Mouse (Mus musculus) Patski (cell line): ENCODE results near the gene Hcn2. TPM values are rescaled to one million over a fixed set of nuclear protein-coding genes. Genes with fewer than 3 reads are reported as not detected.

Experiments used
- ATAC-seq: fragments of 100-300 bp; one replicate; pipeline ENCODE4 v1.8.0; 2021
- CTCF ChIA-PET: fragments of 350-600 bp; sonication (Branson Sonifier 250); formaldehyde crosslinking; loops from one replicate; lab custom pipeline; 2022; ENCODE audit warnings: inconsistent platforms; lab: Charles Lee
- POLR2A ChIA-PET: fragments of 350-600 bp; sonication (Branson Sonifier 250); formaldehyde crosslinking; loops from one replicate; lab custom pipeline; 2022; ENCODE audit warnings: antibody characterized with exemption, inconsistent platforms; lab: Charles Lee
- DNase-seq: peaks from one replicate; pipeline ENCODE4 v3.0.0-alpha.2; 2011; ENCODE audit warnings: low read depth, low spot score
- H3K27me3 ChIP-seq: fragments of 371-371 bp; one replicate; pipeline ENCODE4 v1.5.1; 2021
- CTCF ChIP-seq: fragments of 100-300 bp; IDR thresholded peaks from one replicate; pipeline ENCODE4 v1.5.1; 2021
- in situ Hi-C: fragments of 300-500 bp; cut with MboI; formaldehyde crosslinking; loops from 3 replicates; pipeline ENCODE4 v1.11.1; 2018; ENCODE audit warnings: low pct_unique_long_range_greater_than_20kb, mixed read lengths
- polyA plus RNA-seq: library from polyadenylated mRNA; unstranded; gene quantifications from one replicate; pipeline ENCODE4 v1.2.3, GENCODE M21; 2021

The Hcn2 gene
- polyA plus RNA-seq, 1 experiment from 2014 or later = 15.4 TPM

GRCm38 (mm10) chr10:79686691-79687090 lies 29.7 kb upstream of the Hcn2 start:
- no peak for TF ChIP-seq CTCF
- in situ Hi-C loops = no loop called here
- CTCF ChIA-PET = interaction anchor here (1.6 kb wide), 1 partner anchor 8 kb away, joined by 7 read pairs; no protein-coding TSS in a partner anchor
- ATAC-seq (no peak), DNase-seq (no peak)
- POLR2A ChIA-PET = interaction anchor here (0.6 kb wide), 1 partner anchor 17 kb away, joined by 6 read pairs; no protein-coding TSS in a partner anchor
- H3K27me3 ChIP-seq = no peaks in the 10 kb centered on the region

- no peak for TF ChIP-seq CTCF
- ATAC-seq = no peak
- CTCF ChIA-PET = no interaction called here
- in situ Hi-C loops = no loop called here
- POLR2A ChIA-PET = interaction anchor here (0.6 to 0.7 kb wide), 2 partner anchors 16 to 1249 kb away, joined by 5 to 6 read pairs; no protein-coding TSS in a partner anchor
- no peak for DNase-seq
- no peaks in the 10 kb centered on the region for H3K27me3 ChIP-seq
Measured at GRCm38 (mm10) chr10:79687513-79687912, 28.9 kb upstream of the Hcn2 start.

- no peaks in the 10 kb centered on the region for H3K27me3 ChIP-seq
- POLR2A ChIA-PET = interaction anchor here (1.1 kb wide), 1 partner anchor 12 kb away, joined by 6 read pairs; no protein-coding TSS in a partner anchor
- in situ Hi-C loops = no loop called here
- TF ChIP-seq CTCF = no peak
- ATAC-seq (no peak), DNase-seq (no peak)
- CTCF ChIA-PET = no interaction called here
Measured at GRCm38 (mm10) chr10:79688720-79689119, 27.7 kb upstream of the Hcn2 start, which contains the start of gene Gzmm. Gene Gzmm, plus strand, starts transcription at chr10:79689020.

GRCm38 (mm10) chr10:79689178-79689577 lies 27.3 kb upstream of the Hcn2 start:
- DNase-seq (no peak), ATAC-seq (no peak)
- in situ Hi-C loops = no loop called here
- ChIA-PET POLR2A (interaction anchor here (1.1 kb wide), 1 partner anchor 12 kb away, joined by 6 read pairs; no protein-coding TSS in a partner anchor), CTCF (no interaction called here)
- TF ChIP-seq CTCF = no peak
- no peaks in the 10 kb centered on the region for H3K27me3 ChIP-seq

- ATAC-seq (no peak), DNase-seq (no peak)
- no peak for TF ChIP-seq CTCF
- ChIA-PET CTCF (interaction anchor here (3.1 kb wide), 1 partner anchor 13 kb away, joined by 15 read pairs; the partner anchor contains the start of gene Bsg), POLR2A (no interaction called here)
- no peaks in the 10 kb centered on the region for H3K27me3 ChIP-seq
- in situ Hi-C loops = loop anchor here (10.0 kb wide), 1 partner anchor 93 kb away; no protein-coding TSS in a partner anchor
Measured at GRCm38 (mm10) chr10:79691986-79692548, 24.4 kb upstream of the Hcn2 start.

GRCm38 (mm10) chr10:79693580-79694378 lies 22.7 kb upstream of the Hcn2 start:
- CTCF ChIA-PET = interaction anchor here (1.8 to 3.1 kb wide), 2 partner anchors 8 to 11 kb away, joined by 7 to 15 read pairs; partner anchors contain the start of gene Bsg
- in situ Hi-C loops = loop anchor here (10.0 kb wide), 1 partner anchor 91 kb away; no protein-coding TSS in a partner anchor

GRCm38 (mm10) chr10:79694379-79694655 lies 22.1 kb upstream of the Hcn2 start:
- ATAC-seq = no peak
- no peak for DNase-seq
- TF ChIP-seq CTCF = no peak
- H3K27me3 ChIP-seq = no peaks in the 10 kb centered on the region
- POLR2A ChIA-PET = no interaction called here
- in situ Hi-C loops = loop anchor here (10.0 kb wide), 1 partner anchor 90 kb away; no protein-coding TSS in a partner anchor
- CTCF ChIA-PET = interaction anchor here (1.8 to 3.1 kb wide), 2 partner anchors 8 to 11 kb away, joined by 7 to 15 read pairs; partner anchors contain the start of gene Bsg

More at GRCm38 (mm10) chr10:79693580-79694378, 22.7 kb upstream of the Hcn2 start:
- no peaks in the 10 kb centered on the region for H3K27me3 ChIP-seq
- DNase-seq (no peak), ATAC-seq (no peak)
- TF ChIP-seq CTCF = no peak
- POLR2A ChIA-PET = no interaction called here

- POLR2A ChIA-PET = interaction anchor here (0.9 kb wide), 1 partner anchor 10 kb away, joined by 5 read pairs; no protein-coding TSS in a partner anchor
- CTCF ChIA-PET = interaction anchor here (1.0 to 3.1 kb wide), 3 partner anchors 9 to 10 kb away, joined by 3 to 15 read pairs (median 7); partner anchors contain the start of gene Bsg
- in situ Hi-C loops = loop anchor here (10.0 kb wide), 1 partner anchor 89 kb away; no protein-coding TSS in a partner anchor
Measured at GRCm38 (mm10) chr10:79695231-79696128, 21.0 kb upstream of the Hcn2 start.

GRCm38 (mm10) chr10:79696129-79696651 lies 20.2 kb upstream of the Hcn2 start:
- ATAC-seq (no peak), DNase-seq (no peak)
- H3K27me3 ChIP-seq = no peaks in the 10 kb centered on the region
- in situ Hi-C loops = loop anchor here (10.0 kb wide), 1 partner anchor 89 kb away; no protein-coding TSS in a partner anchor
- ChIA-PET POLR2A (interaction anchor here (0.9 kb wide), 1 partner anchor 11 kb away, joined by 5 read pairs; no protein-coding TSS in a partner anchor), CTCF (interaction anchor here (1.0 kb wide), 1 partner anchor 10 kb away, joined by 3 read pairs; no protein-coding TSS in a partner anchor)
- no peak for TF ChIP-seq CTCF

More at GRCm38 (mm10) chr10:79695231-79696128, 21.0 kb upstream of the Hcn2 start:
- TF ChIP-seq CTCF = no peak
- ATAC-seq (no peak), DNase-seq (no peak)
- H3K27me3 ChIP-seq = no peaks in the 10 kb centered on the region
